Mouse (Mus musculus) limb, embryonic 13.5 days (tissue): ENCODE measurements around the gene Sqor. TPM values are rescaled to one million over a fixed set of nuclear protein-coding genes. Genes with fewer than 3 reads are reported as not detected.

Source experiments
- ATAC-seq: fragments of 200-750 bp; cut with Nextera tagmentation; 2 replicates; pipeline ENCODE4 v1.8.0; 2017; ENCODE audit warnings: low read depth, moderate number of reproducible peaks, moderate TSS enrichment; ENCODE audit not compliant: low FRiP score
- H3K27ac ChIP-seq: fragments of 300-500 bp; sonication (generic); 2 replicates; pipeline ENCODE4 v1.5.1; 2015; ENCODE audit warnings: inconsistent platforms, mild to moderate bottlenecking, moderate library complexity
- H3K27me3 ChIP-seq: fragments of 300-500 bp; sonication (generic); 2 replicates; pipeline ENCODE4 v1.6.1; 2015; ENCODE audit warnings: mild to moderate bottlenecking, inconsistent platforms
- H3K36me3 ChIP-seq: fragments of 300-500 bp; sonication (generic); 2 replicates; pipeline ENCODE4 v1.6.1; 2015; ENCODE audit warnings: inconsistent platforms, mild to moderate bottlenecking, moderate library complexity
- H3K4me1 ChIP-seq: fragments of 300-500 bp; sonication (generic); 2 replicates; pipeline ENCODE4 v1.6.1; 2015; ENCODE audit warnings: inconsistent platforms
- H3K4me2 ChIP-seq: fragments of 300-500 bp; sonication (generic); replicated peaks from 2 replicates; pipeline ENCODE4 v1.6.1; 2015; ENCODE audit warnings: inconsistent platforms, mild to moderate bottlenecking, moderate library complexity
- H3K4me3 ChIP-seq: fragments of 300-500 bp; sonication (generic); 2 replicates; pipeline ENCODE4 v1.5.1; 2015; ENCODE audit warnings: moderate library complexity, mild to moderate bottlenecking, inconsistent platforms
- H3K9ac ChIP-seq: fragments of 300-500 bp; sonication (generic); 2 replicates; pipeline ENCODE4 v1.6.1; 2015; ENCODE audit warnings: mild to moderate bottlenecking, inconsistent platforms
- H3K9me3 ChIP-seq: fragments of 300-500 bp; sonication (generic); 2 replicates; pipeline ENCODE4 v1.6.1; 2016; ENCODE audit warnings: inconsistent platforms
- WGBS: fragments of 180-500 bp; shearing (Covaris S2); methylation state at CpG from one replicate; pipeline ENCODE4 v1.1.7; 2015; 5-methylcytosine and 5-hydroxymethylcytosine counted together
- polyA plus RNA-seq: library from polyadenylated mRNA; unstranded; fragments of >200 nt; fragmentation: Nextera tagmentation; extraction: Ambion mirVana; gene quantifications from 2 replicates; pipeline ENCODE4 v1.2.1, GENCODE M21; 2015

Sqor gene
- polyA plus RNA-seq, 1 experiment from 2014 or later: 4.8 TPM

DNA sequence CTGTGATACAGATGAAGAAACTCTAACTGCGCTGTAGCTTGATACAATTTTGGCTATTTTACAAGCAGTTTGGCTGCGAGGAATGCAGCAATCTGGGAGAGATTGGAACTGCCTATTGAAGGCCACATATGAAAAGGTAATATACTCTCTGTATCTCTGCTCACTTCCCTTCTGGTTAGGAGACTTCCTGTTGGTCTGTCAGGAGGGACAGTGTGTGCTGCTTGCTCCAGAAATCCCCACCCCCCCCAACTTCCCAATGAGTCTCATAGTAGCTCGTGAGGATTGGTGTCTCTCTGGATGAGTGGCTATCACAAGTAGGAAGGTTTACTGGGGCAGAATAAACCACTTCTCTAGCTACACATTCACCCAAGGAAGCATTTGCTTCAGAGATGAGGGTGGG is 2.0 kb upstream of the Sqor start:
- no peak for ATAC-seq
- no peak overlapping the region for H3K27ac ChIP-seq
- no peak overlapping the region for H3K4me3 ChIP-seq
- H3K9ac ChIP-seq: no peak overlapping the region
- no peaks in the 10 kb centered on the region for H3K36me3 ChIP-seq
- H3K4me1 ChIP-seq: peaks cover 8% of the 10 kb centered on the region
- no peak overlapping the region for H3K4me2 ChIP-seq
- peaks cover 48% of the 10 kb centered on the region for H3K27me3 ChIP-seq
- H3K9me3 ChIP-seq: no peaks in the 10 kb centered on the region
- 64% methylated on average over 3 of the region's 3 CpGs for WGBS

DNA sequence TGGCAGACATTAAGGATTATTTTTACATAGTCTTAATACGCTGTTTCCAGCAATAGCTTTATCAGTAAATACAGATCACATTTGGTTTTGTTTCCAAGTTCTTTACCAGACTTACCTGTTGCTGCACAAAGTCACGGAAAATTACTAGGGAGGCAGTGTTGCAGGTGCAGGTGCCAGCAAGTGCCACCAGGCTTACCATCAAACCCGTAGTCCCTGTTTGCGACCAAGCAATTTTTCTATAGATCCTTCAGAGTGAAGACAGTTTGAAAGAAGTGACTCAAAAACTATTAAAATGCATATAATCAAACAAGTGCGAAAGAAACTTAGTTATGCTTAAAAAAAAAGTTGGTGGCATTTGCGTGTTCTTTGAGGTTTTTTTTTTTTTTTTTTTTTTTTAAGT is 511 bp upstream of the Sqor start:
- H3K9ac ChIP-seq: no peak overlapping the region
- WGBS: 47% methylated on average over 6 of the region's 6 CpGs
- no peaks in the 10 kb centered on the region for H3K36me3 ChIP-seq
- H3K27ac ChIP-seq: no peak overlapping the region
- H3K4me2 ChIP-seq: peak overlapping the region; percentile 86
- H3K9me3 ChIP-seq: no peaks in the 10 kb centered on the region
- H3K4me1 ChIP-seq: peaks cover 8% of the 10 kb centered on the region
- H3K4me3 ChIP-seq: 0 out of 2 replicates have a peak overlapping the region, but pooled peaks have one; percentile 46
- H3K27me3 ChIP-seq: peaks cover 48% of the 10 kb centered on the region
- ATAC-seq: no peak

GRCm38 (mm10) chr2:122765794-122766145 is 733 bp downstream of the Sqor start:
- peaks cover 48% of the 10 kb centered on the region for H3K27me3 ChIP-seq
- ATAC-seq: no peak
- peak overlapping the region; percentile 70 for H3K9ac ChIP-seq
- H3K36me3 ChIP-seq: no peaks in the 10 kb centered on the region
- peak overlapping the region; percentile 86 for H3K4me2 ChIP-seq
- 25% methylated on average over 3 of the region's 3 CpGs for WGBS
- peak overlapping the region; percentile 46 for H3K4me3 ChIP-seq
- no peak overlapping the region for H3K27ac ChIP-seq
- H3K9me3 ChIP-seq: no peaks in the 10 kb centered on the region
- H3K4me1 ChIP-seq: peaks cover 8% of the 10 kb centered on the region

DNA sequence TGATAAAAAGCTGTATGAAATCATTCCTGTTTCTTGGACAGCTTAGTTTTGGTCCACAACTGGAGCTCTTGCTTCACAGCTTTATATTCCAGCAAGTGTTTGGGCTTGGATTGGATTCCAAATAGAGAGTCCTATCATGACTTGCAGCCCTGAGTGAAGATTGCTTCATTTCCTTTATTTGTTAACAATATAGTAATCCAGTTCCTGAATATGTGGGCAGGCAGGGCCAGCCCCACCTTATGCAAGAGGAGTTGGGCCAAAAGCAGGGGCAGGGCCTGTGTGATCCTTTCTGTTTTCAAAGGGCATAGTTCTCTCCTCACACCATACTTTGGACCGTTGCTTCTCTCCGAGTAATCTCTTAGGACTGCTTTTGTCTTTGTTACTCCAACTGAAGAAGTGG is 6.0 kb downstream of the Sqor start:
- Histone ChIP-seq H3K9ac (no peak overlapping the region), H3K9me3 (no peaks in the 10 kb centered on the region), H3K4me3 (no peak overlapping the region), H3K27me3 (peaks cover 12% of the 10 kb centered on the region), H3K4me1 (no peaks in the 10 kb centered on the region), H3K27ac (no peak overlapping the region), H3K4me2 (no peak overlapping the region), H3K36me3 (no peaks in the 10 kb centered on the region)
- no peak for ATAC-seq
- WGBS: 92% methylated on average over 2 of the region's 2 CpGs

GRCm38 (mm10) chr2:122772899-122773298 is 7.9 kb downstream of the Sqor start:
- Histone ChIP-seq H3K27ac (no peak overlapping the region), H3K4me2 (no peak overlapping the region), H3K27me3 (no peaks in the 10 kb centered on the region), H3K36me3 (no peaks in the 10 kb centered on the region), H3K9me3 (no peaks in the 10 kb centered on the region), H3K9ac (no peak overlapping the region), H3K4me1 (no peaks in the 10 kb centered on the region), H3K4me3 (no peak overlapping the region)
- no peak for ATAC-seq
- 86% methylated on average over 1 of the region's 1 CpGs for WGBS

- WGBS: 82% methylated on average over 1 of the region's 1 CpGs
- Histone ChIP-seq H3K27ac (no peak overlapping the region), H3K4me3 (no peak overlapping the region), H3K4me2 (no peak overlapping the region), H3K27me3 (no peaks in the 10 kb centered on the region), H3K4me1 (no peaks in the 10 kb centered on the region), H3K36me3 (no peaks in the 10 kb centered on the region), H3K9me3 (no peaks in the 10 kb centered on the region), H3K9ac (no peak overlapping the region)
- ATAC-seq: no peak
Measured at GRCm38 (mm10) chr2:122775491-122775890, 10.5 kb downstream of the Sqor start.

GRCm38 (mm10) chr2:122776823-122777222 is 11.8 kb downstream of the Sqor start:
- H3K4me3 ChIP-seq: no peak overlapping the region
- H3K4me2 ChIP-seq: no peak overlapping the region
- no peaks in the 10 kb centered on the region for H3K36me3 ChIP-seq
- H3K9me3 ChIP-seq: no peaks in the 10 kb centered on the region
- H3K27me3 ChIP-seq: no peaks in the 10 kb centered on the region
- no peak overlapping the region for H3K9ac ChIP-seq
- WGBS: 77% methylated on average over 2 of the region's 2 CpGs
- no peaks in the 10 kb centered on the region for H3K4me1 ChIP-seq
- H3K27ac ChIP-seq: no peak overlapping the region
- ATAC-seq: no peak

DNA sequence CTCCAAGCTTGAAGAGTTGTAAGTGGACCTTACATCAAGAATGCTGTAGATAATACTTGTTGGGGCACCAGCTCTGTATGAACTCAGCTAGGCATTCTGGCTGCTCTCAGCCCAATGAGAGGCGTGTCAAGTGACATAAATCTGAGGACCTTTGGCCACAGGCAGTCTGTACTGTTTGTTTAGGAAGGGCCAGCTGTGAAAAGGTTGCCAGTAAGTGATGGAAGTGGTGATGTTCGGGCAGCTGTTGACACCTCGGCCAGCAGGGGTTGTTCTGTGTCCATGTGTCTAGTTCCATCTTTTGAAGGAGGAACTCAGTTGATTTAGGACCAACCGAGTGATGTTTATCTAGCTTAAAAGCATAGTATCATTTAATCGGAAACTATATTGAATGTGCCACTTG is 14.9 kb downstream of the Sqor start:
- 50% methylated on average over 5 of the region's 5 CpGs for WGBS
- Histone ChIP-seq H3K4me2 (no peak overlapping the region), H3K27ac (no peak overlapping the region), H3K9me3 (no peaks in the 10 kb centered on the region), H3K4me3 (no peak overlapping the region), H3K27me3 (no peaks in the 10 kb centered on the region), H3K4me1 (no peaks in the 10 kb centered on the region), H3K9ac (no peak overlapping the region), H3K36me3 (no peaks in the 10 kb centered on the region)
- ATAC-seq: no peak

DNA sequence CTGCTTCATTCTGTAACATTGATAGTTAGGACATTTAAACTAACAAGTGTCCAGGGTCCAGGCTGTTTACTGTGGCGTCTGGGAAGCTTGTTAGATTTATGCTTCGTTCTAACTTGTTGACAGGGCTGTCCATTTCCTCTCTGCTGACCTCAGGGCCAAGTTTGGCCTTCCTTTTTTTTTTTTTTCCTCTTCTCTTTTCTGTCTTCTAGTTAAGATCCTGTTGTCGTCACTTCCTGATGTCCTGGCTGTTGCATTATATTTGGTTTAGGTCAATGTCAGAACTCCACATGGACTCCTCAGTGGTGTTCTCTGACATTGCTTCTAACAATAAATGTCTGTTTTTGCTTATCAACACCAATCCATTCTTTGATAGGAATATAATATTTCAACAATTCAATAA is 15.4 kb downstream of the Sqor start:
- H3K36me3 ChIP-seq: no peaks in the 10 kb centered on the region
- H3K27ac ChIP-seq: no peak overlapping the region
- no peaks in the 10 kb centered on the region for H3K4me1 ChIP-seq
- no peak for ATAC-seq
- no peaks in the 10 kb centered on the region for H3K9me3 ChIP-seq
- no peaks in the 10 kb centered on the region for H3K27me3 ChIP-seq
- 37% methylated on average over 3 of the region's 3 CpGs for WGBS
- H3K9ac ChIP-seq: no peak overlapping the region
- H3K4me2 ChIP-seq: no peak overlapping the region
- H3K4me3 ChIP-seq: no peak overlapping the region

DNA sequence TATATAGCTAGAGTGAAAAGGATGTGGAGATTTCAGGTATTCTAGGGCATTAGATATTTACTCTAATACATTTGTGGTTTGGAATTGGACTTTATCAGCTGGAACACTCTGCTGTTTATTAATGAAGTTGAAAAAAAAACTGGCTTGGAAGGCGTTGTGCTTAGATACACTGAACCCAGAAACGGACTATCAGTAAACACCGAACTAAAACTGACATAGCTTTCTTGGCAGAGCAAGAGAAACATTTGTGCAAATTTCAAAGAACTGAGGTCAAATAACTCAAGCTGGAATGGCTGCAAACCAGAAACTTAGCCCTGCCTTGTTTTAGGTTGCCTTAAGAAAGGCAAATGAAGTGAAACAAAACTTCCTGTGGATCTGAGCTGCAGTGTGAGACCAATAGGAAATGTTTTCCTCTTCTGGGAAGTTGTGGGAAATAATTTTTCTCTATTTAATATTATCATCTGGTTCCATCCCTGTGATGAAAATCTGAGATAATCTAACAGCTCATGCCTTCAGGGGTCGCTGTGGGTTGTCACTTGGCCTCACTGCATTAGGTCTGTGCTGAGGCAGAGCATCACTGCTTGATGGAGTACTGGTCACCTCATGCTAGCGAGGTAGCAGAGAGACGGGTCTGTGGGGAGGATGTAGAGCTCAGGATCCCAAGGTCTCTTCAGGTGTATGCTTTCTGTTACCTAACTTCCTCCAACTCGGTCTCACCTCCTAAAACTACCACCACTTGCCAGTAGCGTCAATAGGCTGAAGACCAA is 16.7 kb downstream of the Sqor start:
- H3K4me2 ChIP-seq: no peak overlapping the region
- no peaks in the 10 kb centered on the region for H3K4me1 ChIP-seq
- no peak overlapping the region for H3K4me3 ChIP-seq
- H3K36me3 ChIP-seq: no peaks in the 10 kb centered on the region
- WGBS: 79% methylated on average over 8 of the region's 8 CpGs
- no peaks in the 10 kb centered on the region for H3K27me3 ChIP-seq
- ATAC-seq: no peak
- no peaks in the 10 kb centered on the region for H3K9me3 ChIP-seq
- H3K9ac ChIP-seq: no peak overlapping the region
- no peak overlapping the region for H3K27ac ChIP-seq

GRCm38 (mm10) chr2:122783730-122784129 is 18.7 kb downstream of the Sqor start:
- no peak for ATAC-seq
- 86% methylated on average over 2 of the region's 2 CpGs for WGBS

DNA sequence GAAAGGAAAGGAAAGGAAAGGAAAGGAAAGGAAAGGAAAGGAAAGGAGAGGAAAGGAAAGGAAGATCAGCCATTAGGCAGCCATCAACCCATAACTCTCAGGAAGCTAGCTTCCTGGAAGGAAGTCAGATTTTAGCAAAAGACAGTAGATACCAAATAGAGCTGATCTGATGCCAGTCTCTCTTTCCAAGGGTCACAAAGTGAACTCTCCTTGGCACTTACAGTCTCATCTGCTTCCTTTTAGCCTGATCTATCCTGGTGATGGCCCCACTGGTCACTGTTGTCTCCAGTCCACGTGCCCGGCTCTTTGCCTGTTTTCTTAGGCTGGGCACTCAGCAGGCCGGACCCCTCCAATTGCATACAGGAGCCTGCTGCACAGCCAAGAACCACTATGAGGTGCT is 19.7 kb downstream of the Sqor start:
- H3K27ac ChIP-seq: no peak overlapping the region
- 82% methylated on average over 3 of the region's 3 CpGs for WGBS
- H3K27me3 ChIP-seq: no peaks in the 10 kb centered on the region
- no peak overlapping the region for H3K9ac ChIP-seq
- H3K36me3 ChIP-seq: no peaks in the 10 kb centered on the region
- no peaks in the 10 kb centered on the region for H3K9me3 ChIP-seq
- no peak overlapping the region for H3K4me2 ChIP-seq
- no peak overlapping the region for H3K4me3 ChIP-seq
- no peak for ATAC-seq
- H3K4me1 ChIP-seq: no peaks in the 10 kb centered on the region

More at GRCm38 (mm10) chr2:122783730-122784129, 18.7 kb downstream of the Sqor start:
- Histone ChIP-seq H3K4me2 (no peak overlapping the region), H3K4me3 (no peak overlapping the region), H3K4me1 (no peaks in the 10 kb centered on the region), H3K27me3 (no peaks in the 10 kb centered on the region), H3K27ac (no peak overlapping the region), H3K9ac (no peak overlapping the region), H3K9me3 (no peaks in the 10 kb centered on the region), H3K36me3 (no peaks in the 10 kb centered on the region)

DNA sequence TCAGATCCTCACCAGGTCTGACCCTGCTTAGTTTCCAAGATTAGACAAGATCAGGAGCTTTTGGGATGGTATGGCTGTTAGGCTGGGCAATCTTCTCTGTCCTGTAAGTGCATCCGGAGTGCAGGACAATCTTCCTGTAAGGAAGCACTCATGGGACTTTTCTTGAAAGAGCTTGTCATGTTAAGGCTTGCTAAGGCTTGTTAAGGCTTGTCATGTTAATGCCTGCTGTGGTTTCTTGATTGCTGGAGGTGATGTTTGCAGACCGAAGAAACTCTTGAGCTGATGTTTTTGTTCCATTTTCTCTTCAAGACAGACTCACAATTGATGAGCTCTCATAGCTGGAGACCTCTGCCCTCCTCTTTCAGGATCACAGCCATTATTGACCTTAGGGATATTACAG is 21.1 kb downstream of the Sqor start:
- no peak overlapping the region for H3K27ac ChIP-seq
- ATAC-seq: no peak
- H3K36me3 ChIP-seq: no peaks in the 10 kb centered on the region
- H3K4me1 ChIP-seq: no peaks in the 10 kb centered on the region
- 78% methylated on average over 2 of the region's 2 CpGs for WGBS
- no peak overlapping the region for H3K4me2 ChIP-seq
- H3K9ac ChIP-seq: no peak overlapping the region
- no peaks in the 10 kb centered on the region for H3K27me3 ChIP-seq
- no peaks in the 10 kb centered on the region for H3K9me3 ChIP-seq
- no peak overlapping the region for H3K4me3 ChIP-seq
